Mouse (Mus musculus) olfactory bulb, adult 2 months (tissue): Measurements from ENCODE around the gene Zfp385a.

Experiments used
- CTCF ChIP-seq: fragments of 200-500 bp; IDR thresholded peaks from 2 replicates; pipeline ENCODE4 v1.5.1; 2012; ENCODE audit warnings: low read depth, mild to moderate bottlenecking, low read length, moderate library complexity; ENCODE audit not compliant: insufficient read depth
- POLR2A ChIP-seq: fragments of 200-500 bp; IDR thresholded peaks from 2 replicates; pipeline ENCODE4 v1.6.1; 2012; ENCODE audit warnings: mild to moderate bottlenecking, low read depth, low read length, moderate library complexity; ENCODE audit not compliant: insufficient read depth

GRCm38 (mm10) chr15:103323070-103323454, 16.8 kb downstream of the Zfp385a start:
- TF ChIP-seq CTCF: no peak
- no peak for TF ChIP-seq POLR2A
